Comparison of ENCODE assay signal across 16 mouse cellular contexts in genomic region chr11:49803801-49804200, GRCm38 (mm10). TPM values are rescaled to one million over a fixed set of nuclear protein-coding genes. Genes with fewer than 3 reads are reported as not detected.
"Had no signal": no experiment of that assay in that cellular context is flagged by ENCODE, and none has a peak within 500 bp of the region (broad histone marks: within the 10 kb centered on the region; RNA-seq: fewer than 3 reads in every experiment).

No protein-coding gene starts in this region.

- DNase-seq: lung, adult 2 months; lung, postnatal 10 days; lung, postnatal 36 days; right cerebral cortex, postnatal 14 days; thymus, adult 2 months; thymus, postnatal 25 days; thymus, postnatal 4 days had no signal

- H3K9me3 ChIP-seq: midbrain, embryonic 13.5 days; midbrain, embryonic 15.5 days; neural tube, embryonic 12.5 days; stomach, embryonic 15.5 days had no signal

- H3K27me3 ChIP-seq: midbrain, embryonic 13.5 days; midbrain, embryonic 15.5 days; neural tube, embryonic 12.5 days; stomach, embryonic 15.5 days had no signal

- H3K36me3 ChIP-seq: midbrain, embryonic 15.5 days; stomach, embryonic 15.5 days had no signal

- H3K4me1 ChIP-seq: midbrain, embryonic 13.5 days; neural tube, embryonic 12.5 days; stomach, embryonic 15.5 days had no signal

- ATAC-seq: midbrain, embryonic 13.5 days; midbrain, embryonic 15.5 days had no signal

- H3K4me2 ChIP-seq: midbrain, embryonic 11.5 days; midbrain, embryonic 13.5 days; midbrain, embryonic 15.5 days; neural tube, embryonic 12.5 days; stomach, embryonic 15.5 days had no signal

- H3K27ac ChIP-seq: macrophage; midbrain, embryonic 13.5 days; midbrain, embryonic 15.5 days; neural tube, embryonic 12.5 days; stomach, embryonic 15.5 days; stomach, postnatal 0 days had no signal

- H3K9ac ChIP-seq: midbrain, embryonic 13.5 days; midbrain, embryonic 15.5 days; neural tube, embryonic 12.5 days; stomach, embryonic 15.5 days had no signal

- H3K4me3 ChIP-seq: megakaryocyte, embryonic 14.5 days; midbrain, embryonic 13.5 days; midbrain, embryonic 15.5 days; neural tube, embryonic 12.5 days; stomach, embryonic 15.5 days had no signal

RNA-seq across cellular contexts. Expression of gene Gfpt2, which starts 9.8 kb away (rescaled TPM):
- total RNA-seq: neutrophil, adult 5-6 weeks had no signal
- polyA plus RNA-seq: macrophage had no signal
